Mouse (Mus musculus): Measurements from ENCODE around the gene Pla1a. TPM values are rescaled to one million over a fixed set of nuclear protein-coding genes. Genes with fewer than 3 reads are reported as not detected.
"Not testable (repeated sequence)": the region's sequence is repeated elsewhere in the genome, so short reads cannot be mapped to it uniquely, and the experiment has no call there.

Gene Pla1a
- total RNA-seq (2014; fragmentation: Nextera tagmentation) (not detected in 2 replicates), total RNA-seq (2017) (not detected in 2 replicates)

- no peak for ATAC-seq (replicated peaks; ENCODE audit: low FRiP score, low TSS enrichment, poor library complexity, severe bottlenecking)
Measured at GRCm38 (mm10) chr16:38432498-38433425, at the start of gene Pla1a. Gene Pla1a (minus strand): TSS chr16:38433145.

- peak; percentile 70 for ATAC-seq (replicated peaks; ENCODE audit: low FRiP score, low TSS enrichment, poor library complexity, severe bottlenecking)
Measured at GRCm38 (mm10) chr16:38481327-38481726, 48.4 kb upstream of the Pla1a start.

- ATAC-seq (replicated peaks; ENCODE audit: low FRiP score, low TSS enrichment, poor library complexity, severe bottlenecking) = no peak
Measured at GRCm38 (mm10) chr16:38478296-38478695, 45.4 kb upstream of the Pla1a start.

GRCm38 (mm10) chr16:38477241-38477608 is 44.3 kb upstream of the Pla1a start:
- ATAC-seq (replicated peaks; ENCODE audit: low FRiP score, low TSS enrichment, poor library complexity, severe bottlenecking) = not testable (repeated sequence)

GRCm38 (mm10) chr16:38476312-38477240 is 43.6 kb upstream of the Pla1a start:
- ATAC-seq (replicated peaks; ENCODE audit: low FRiP score, low TSS enrichment, poor library complexity, severe bottlenecking) = peak; percentile 55

- no peak for ATAC-seq (replicated peaks; ENCODE audit: low FRiP score, low TSS enrichment, poor library complexity, severe bottlenecking)
Measured at GRCm38 (mm10) chr16:38475681-38476311, 42.9 kb upstream of the Pla1a start.

GRCm38 (mm10) chr16:38474677-38475286 is 41.8 kb upstream of the Pla1a start:
- no peak for ATAC-seq (replicated peaks; ENCODE audit: low FRiP score, low TSS enrichment, poor library complexity, severe bottlenecking)

GRCm38 (mm10) chr16:38473661-38474060 is 40.7 kb upstream of the Pla1a start:
- 0 out of 2 replicates have a peak, but pooled peaks have one; percentile 3 for ATAC-seq (replicated peaks; ENCODE audit: low FRiP score, low TSS enrichment, poor library complexity, severe bottlenecking)

GRCm38 (mm10) chr16:38472507-38472873 is 39.5 kb upstream of the Pla1a start:
- ATAC-seq (replicated peaks; ENCODE audit: low FRiP score, low TSS enrichment, poor library complexity, severe bottlenecking) = no peak; the same call in 1 of the 2 replicates

- ATAC-seq (replicated peaks; ENCODE audit: low FRiP score, low TSS enrichment, poor library complexity, severe bottlenecking) = no peak
Measured at GRCm38 (mm10) chr16:38471697-38472506, 39.0 kb upstream of the Pla1a start.

- no peak for ATAC-seq (replicated peaks; ENCODE audit: low FRiP score, low TSS enrichment, poor library complexity, severe bottlenecking)
Measured at GRCm38 (mm10) chr16:38469437-38469836, 36.5 kb upstream of the Pla1a start.

GRCm38 (mm10) chr16:38468706-38469018 is 35.7 kb upstream of the Pla1a start:
- ATAC-seq (replicated peaks; ENCODE audit: low FRiP score, low TSS enrichment, poor library complexity, severe bottlenecking) = no peak

- 0 out of 2 replicates have a peak, but pooled peaks have one; percentile 31 for ATAC-seq (replicated peaks; ENCODE audit: low FRiP score, low TSS enrichment, poor library complexity, severe bottlenecking)
Measured at GRCm38 (mm10) chr16:38467917-38468705, 35.2 kb upstream of the Pla1a start.

GRCm38 (mm10) chr16:38467091-38467916 is 34.4 kb upstream of the Pla1a start:
- ATAC-seq (replicated peaks; ENCODE audit: low FRiP score, low TSS enrichment, poor library complexity, severe bottlenecking) = 0 out of 2 replicates have a peak, but pooled peaks have one; percentile 21

- no peak for ATAC-seq (replicated peaks; ENCODE audit: low FRiP score, low TSS enrichment, poor library complexity, severe bottlenecking)
Measured at GRCm38 (mm10) chr16:38466089-38466488, 33.1 kb upstream of the Pla1a start.

GRCm38 (mm10) chr16:38463305-38463704 is 30.4 kb upstream of the Pla1a start:
- no peak for ATAC-seq (replicated peaks; ENCODE audit: low FRiP score, low TSS enrichment, poor library complexity, severe bottlenecking)

- no peak for ATAC-seq (replicated peaks; ENCODE audit: low FRiP score, low TSS enrichment, poor library complexity, severe bottlenecking)
Measured at GRCm38 (mm10) chr16:38462161-38462560, 29.2 kb upstream of the Pla1a start.

All from megakaryocyte-erythroid progenitor cell, adult 5-6 weeks (primary cell).